Mouse (Mus musculus): ENCODE results near the gene Zbtb32. TPM values are rescaled to one million over a fixed set of nuclear protein-coding genes. Genes with fewer than 3 reads are reported as not detected.
A peak's percentile ranks its signal among the peaks of the same experiment; 100 is the strongest.

Gene Zbtb32
- polyA plus RNA-seq, 1 experiment: 22.7 TPM

GRCm38 (mm10) chr7:30556894-30557536 lies 41.7 kb downstream of the Zbtb32 start:
- H3K4me3 ChIP-seq (ENCODE audit: low read depth, low read length): no peak overlapping the region
- peaks cover 16% of the 10 kb centered on the region for H3K36me3 ChIP-seq (ENCODE audit: control insufficient read depth, insufficient read depth, low read length, poor library complexity, severe bottlenecking)
- peaks cover 3% of the 10 kb centered on the region for H3K4me1 ChIP-seq (ENCODE audit: control insufficient read depth, insufficient read depth, low read length)
- H3K9me3 ChIP-seq (replicated peaks; ENCODE audit: control insufficient read depth, insufficient read depth, low read length, poor library complexity, severe bottlenecking): no peaks in the 10 kb centered on the region
- no peaks in the 10 kb centered on the region for H3K27me3 ChIP-seq (ENCODE audit: control insufficient read depth, insufficient read depth, low read length, poor library complexity, severe bottlenecking)
- no peak overlapping the region for H3K27ac ChIP-seq (ENCODE audit: insufficient read depth, low read length)
- H3K9ac ChIP-seq (ENCODE audit: low read depth, poor library complexity, severe bottlenecking): no peak overlapping the region
- TF ChIP-seq EP300 (IDR thresholded peaks at IDR 0.05; ENCODE audit: insufficient read depth, low read depth, low read length) (no peak), CTCF (IDR thresholded peaks at IDR 0.05; ENCODE audit: low read depth, low read length) (peak; percentile 14), POLR2A (IDR thresholded peaks at IDR 0.05; ENCODE audit: insufficient read depth, low read length) (no peak)

- Histone ChIP-seq H3K27me3 (ENCODE audit: control insufficient read depth, insufficient read depth, low read length, poor library complexity, severe bottlenecking) (no peaks in the 10 kb centered on the region), H3K9ac (ENCODE audit: low read depth, poor library complexity, severe bottlenecking) (peak overlapping the region; percentile 82; the same call in 1 of the 2 replicates), H3K4me1 (ENCODE audit: control insufficient read depth, insufficient read depth, low read length) (peaks cover 3% of the 10 kb centered on the region), H3K4me3 (ENCODE audit: low read depth, low read length) (no peak overlapping the region), H3K36me3 (ENCODE audit: control insufficient read depth, insufficient read depth, low read length, poor library complexity, severe bottlenecking) (peaks cover 16% of the 10 kb centered on the region), H3K27ac (ENCODE audit: insufficient read depth, low read length) (no peak overlapping the region), H3K9me3 (replicated peaks; ENCODE audit: control insufficient read depth, insufficient read depth, low read length, poor library complexity, severe bottlenecking) (no peaks in the 10 kb centered on the region)
- TF ChIP-seq EP300 (IDR thresholded peaks at IDR 0.05; ENCODE audit: insufficient read depth, low read depth, low read length) (no peak), CTCF (IDR thresholded peaks at IDR 0.05; ENCODE audit: low read depth, low read length) (no peak), POLR2A (IDR thresholded peaks at IDR 0.05; ENCODE audit: insufficient read depth, low read length) (no peak)
Observed at GRCm38 (mm10) chr7:30553810-30554584, 44.7 kb downstream of the Zbtb32 start.

- peaks cover 2% of the 10 kb centered on the region for H3K4me1 ChIP-seq (ENCODE audit: control insufficient read depth, insufficient read depth, low read length)
- peak overlapping the region; percentile 82 for H3K9ac ChIP-seq (ENCODE audit: low read depth, poor library complexity, severe bottlenecking)
- H3K9me3 ChIP-seq (replicated peaks; ENCODE audit: control insufficient read depth, insufficient read depth, low read length, poor library complexity, severe bottlenecking): no peaks in the 10 kb centered on the region
- no peak overlapping the region for H3K27ac ChIP-seq (ENCODE audit: insufficient read depth, low read length)
- TF ChIP-seq CTCF (IDR thresholded peaks at IDR 0.05; ENCODE audit: low read depth, low read length) (no peak), EP300 (IDR thresholded peaks at IDR 0.05; ENCODE audit: insufficient read depth, low read depth, low read length) (no peak), POLR2A (IDR thresholded peaks at IDR 0.05; ENCODE audit: insufficient read depth, low read length) (no peak)
- H3K4me3 ChIP-seq (ENCODE audit: low read depth, low read length): peak overlapping the region; percentile 84
- H3K27me3 ChIP-seq (ENCODE audit: control insufficient read depth, insufficient read depth, low read length, poor library complexity, severe bottlenecking): no peaks in the 10 kb centered on the region
- H3K36me3 ChIP-seq (ENCODE audit: control insufficient read depth, insufficient read depth, low read length, poor library complexity, severe bottlenecking): peaks cover 16% of the 10 kb centered on the region
Observed at GRCm38 (mm10) chr7:30553021-30553589, 45.6 kb downstream of the Zbtb32 start.

- Histone ChIP-seq H3K36me3 (ENCODE audit: control insufficient read depth, insufficient read depth, low read length, poor library complexity, severe bottlenecking) (peaks cover 16% of the 10 kb centered on the region), H3K9ac (ENCODE audit: low read depth, poor library complexity, severe bottlenecking) (peak within 1 kb of the TSS; percentile 82), H3K27me3 (ENCODE audit: control insufficient read depth, insufficient read depth, low read length, poor library complexity, severe bottlenecking) (no peaks in the 10 kb centered on the region), H3K4me3 (ENCODE audit: low read depth, low read length) (peak within 1 kb of the TSS; percentile 94), H3K27ac (ENCODE audit: insufficient read depth, low read length) (peak within 1 kb of the TSS; percentile 90), H3K4me1 (ENCODE audit: control insufficient read depth, insufficient read depth, low read length) (no peaks in the 10 kb centered on the region), H3K9me3 (replicated peaks; ENCODE audit: control insufficient read depth, insufficient read depth, low read length, poor library complexity, severe bottlenecking) (no peaks in the 10 kb centered on the region)
- TF ChIP-seq CTCF (IDR thresholded peaks at IDR 0.05; ENCODE audit: low read depth, low read length) (no peak), POLR2A (IDR thresholded peaks at IDR 0.05; ENCODE audit: insufficient read depth, low read length) (peak; percentile 99)
Observed at GRCm38 (mm10) chr7:30552102-30553020, 46.3 kb downstream of the Zbtb32 start, which contains the start of the genes Hspb6 and Proser3. Gene Hspb6 (plus strand): TSS chr7:30552178. Gene Proser3 (minus strand): TSS chr7:30552299.

- Histone ChIP-seq H3K27ac (ENCODE audit: insufficient read depth, low read length) (peak overlapping the region; percentile 90), H3K4me1 (ENCODE audit: control insufficient read depth, insufficient read depth, low read length) (no peaks in the 10 kb centered on the region), H3K36me3 (ENCODE audit: control insufficient read depth, insufficient read depth, low read length, poor library complexity, severe bottlenecking) (peaks cover 12% of the 10 kb centered on the region), H3K9ac (ENCODE audit: low read depth, poor library complexity, severe bottlenecking) (peak overlapping the region; percentile 60), H3K4me3 (ENCODE audit: low read depth, low read length) (peak overlapping the region; percentile 94), H3K27me3 (ENCODE audit: control insufficient read depth, insufficient read depth, low read length, poor library complexity, severe bottlenecking) (no peaks in the 10 kb centered on the region), H3K9me3 (replicated peaks; ENCODE audit: control insufficient read depth, insufficient read depth, low read length, poor library complexity, severe bottlenecking) (no peaks in the 10 kb centered on the region)
- TF ChIP-seq CTCF (IDR thresholded peaks at IDR 0.05; ENCODE audit: low read depth, low read length): no peak
- no peak for TF ChIP-seq EP300 (IDR thresholded peaks at IDR 0.05; ENCODE audit: insufficient read depth, low read depth, low read length)
- TF ChIP-seq POLR2A (IDR thresholded peaks at IDR 0.05; ENCODE audit: insufficient read depth, low read length): no peak
Observed at GRCm38 (mm10) chr7:30551445-30552101, 47.1 kb downstream of the Zbtb32 start.

Measured in ES-Bruce4 (cell line).